Mouse (Mus musculus) thymus, postnatal 4 days (tissue): ENCODE measurements around the gene Oca2.

ENCODE experiments used
- DNase-seq: peaks from one replicate; pipeline ENCODE4 v3.0.0; 2021

Oca2 gene

DNA sequence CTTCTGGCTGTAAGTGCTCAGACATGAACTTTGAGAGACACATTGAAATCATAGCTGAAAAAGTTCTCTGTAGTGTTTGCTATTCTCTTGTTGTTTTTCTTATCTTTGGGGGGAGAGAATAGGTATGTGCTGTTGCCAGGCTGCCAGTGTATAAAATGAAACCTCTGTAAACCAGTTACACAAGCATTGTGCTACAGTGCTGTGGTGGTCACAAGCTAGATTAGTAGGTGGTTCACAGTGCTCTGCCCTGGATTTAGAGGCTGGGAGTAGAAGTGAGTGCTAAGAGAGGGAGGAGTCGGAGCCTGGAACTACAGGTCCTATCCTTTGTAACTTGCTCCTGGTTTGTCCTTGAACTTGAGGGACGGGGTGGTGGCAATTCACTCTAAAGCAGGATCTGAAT, 148.7 kb downstream of the Oca2 start:
- DNase-seq = no peak

DNA sequence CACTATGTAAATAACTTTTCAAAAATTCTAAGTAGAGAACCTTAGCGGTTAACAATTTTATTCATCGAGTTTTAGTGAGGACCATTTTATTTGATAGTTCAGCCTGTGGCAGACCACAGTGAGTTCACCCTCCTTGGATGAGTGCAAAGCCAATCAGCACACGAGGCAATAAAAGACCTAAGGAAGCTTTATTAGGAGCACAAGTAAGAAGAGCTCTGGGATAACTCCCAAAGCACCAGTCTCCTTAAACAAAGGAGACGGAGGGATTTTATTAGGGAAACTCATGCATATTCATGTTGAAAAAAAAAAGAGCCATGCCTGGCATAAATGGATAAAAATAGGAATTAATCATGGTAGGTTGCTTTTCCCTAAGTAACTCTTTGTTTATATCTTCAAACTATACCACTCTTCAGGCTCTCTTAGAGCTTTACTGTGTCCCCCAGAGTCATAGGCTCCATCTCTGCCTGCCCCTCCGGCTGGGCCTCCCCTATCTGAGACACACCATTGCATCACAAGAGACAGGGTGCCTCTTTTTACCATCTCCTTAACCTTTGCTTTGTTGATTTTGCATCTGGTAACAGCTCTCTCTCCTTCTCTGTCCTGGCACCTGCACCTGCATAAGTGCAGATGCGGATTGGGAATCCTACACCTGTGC, 178.7 kb downstream of the Oca2 start:
- no peak for DNase-seq

DNA sequence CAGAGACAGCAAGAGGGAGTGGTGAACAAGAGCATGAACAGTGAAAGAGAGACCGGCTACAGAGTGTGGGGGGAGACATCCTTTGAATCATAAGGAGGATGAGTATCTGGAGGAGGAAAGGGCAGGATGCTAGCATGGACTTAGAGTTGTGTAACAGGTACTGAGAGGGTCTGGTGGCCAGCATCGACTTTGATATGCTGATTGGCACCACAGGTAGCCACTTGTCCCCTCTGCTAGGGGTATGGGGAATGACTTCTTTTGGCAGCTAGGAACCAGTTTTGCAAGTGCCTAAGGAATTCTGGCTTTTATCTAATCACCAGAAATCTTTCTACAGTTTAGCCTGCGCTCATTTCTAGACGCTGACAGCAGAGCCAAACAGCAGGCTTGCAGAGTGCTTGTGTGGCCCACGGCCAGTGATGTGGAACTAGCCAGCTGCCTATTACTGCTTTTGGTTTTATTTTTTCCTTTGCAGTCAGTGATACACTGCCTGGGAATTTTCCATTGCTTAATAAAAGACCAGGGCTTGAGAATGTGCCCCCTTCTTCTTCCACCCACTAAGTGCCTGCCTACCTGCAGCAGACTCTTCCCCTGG, 179.8 kb downstream of the Oca2 start:
- no peak for DNase-seq

DNA sequence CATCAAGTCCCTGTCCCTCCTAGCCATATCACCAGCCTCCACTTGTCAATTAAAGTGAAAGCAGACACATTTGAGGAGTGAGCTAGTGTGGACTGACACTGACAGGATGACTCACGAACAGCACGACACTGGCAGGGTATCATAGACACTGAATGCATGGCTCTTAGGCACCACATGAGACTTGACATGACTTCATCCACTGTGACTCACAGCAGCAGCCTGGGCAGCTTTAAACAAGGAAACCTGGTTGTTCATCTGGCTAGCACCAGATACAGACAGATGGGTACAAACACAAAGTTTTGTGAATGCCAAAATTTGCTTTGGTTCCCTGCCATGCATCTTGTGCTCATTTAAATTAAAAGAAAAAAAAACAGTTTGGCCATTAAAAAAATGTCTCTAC, 182.4 kb downstream of the Oca2 start:
- DNase-seq = no peak

DNA sequence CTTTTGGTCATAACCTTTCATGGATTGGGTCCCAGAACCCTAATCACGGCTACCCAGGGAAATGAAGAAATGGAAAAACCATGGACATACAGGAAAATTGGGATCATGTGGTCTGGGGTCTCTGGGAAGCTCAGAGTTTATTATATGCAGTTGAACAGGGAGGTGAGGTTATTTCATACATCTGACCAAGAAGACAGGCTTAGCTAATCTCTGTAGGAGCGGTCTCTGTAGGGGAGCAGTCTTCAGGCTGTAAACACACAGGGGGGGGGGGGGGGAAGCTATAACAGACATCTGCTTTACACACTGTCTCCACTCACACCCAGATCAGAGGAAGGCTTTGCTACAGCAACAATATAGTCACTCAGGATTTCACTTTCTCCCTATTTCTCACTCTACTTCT, 184.0 kb downstream of the Oca2 start:
- no peak for DNase-seq

DNA sequence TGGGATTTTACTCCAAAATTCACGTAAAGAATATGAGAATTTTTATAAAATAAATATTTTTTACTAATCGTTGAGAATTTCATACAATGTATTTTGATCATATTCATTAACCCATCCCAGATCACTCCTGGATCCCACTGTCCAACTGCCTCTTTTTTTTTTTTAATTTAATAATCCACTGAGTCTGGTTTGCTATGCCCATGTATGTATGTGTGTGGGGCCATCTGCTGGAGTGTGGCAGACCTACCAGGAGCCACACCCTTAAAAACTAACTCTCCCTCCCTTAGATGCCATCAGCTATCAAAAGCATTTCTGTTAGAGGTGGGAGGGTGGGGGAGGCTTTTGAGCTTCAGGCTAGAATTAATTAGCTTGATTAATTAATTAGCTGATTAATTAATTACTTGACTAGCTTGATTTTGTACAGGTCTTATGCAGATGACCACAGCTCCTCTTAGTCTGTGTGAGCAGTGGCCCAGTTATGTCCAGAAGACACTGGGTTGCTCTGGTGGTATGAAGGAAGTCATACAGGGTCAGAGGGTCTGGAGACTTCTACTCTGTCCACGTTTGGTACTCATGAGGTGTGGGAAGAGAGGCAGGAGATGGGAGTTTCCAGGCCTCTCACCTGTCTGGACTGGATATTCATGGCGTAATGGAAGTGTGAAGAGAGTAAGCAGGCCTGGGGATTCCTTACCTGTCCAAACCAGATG, 221.4 kb downstream of the Oca2 start:
- no peak for DNase-seq

DNA sequence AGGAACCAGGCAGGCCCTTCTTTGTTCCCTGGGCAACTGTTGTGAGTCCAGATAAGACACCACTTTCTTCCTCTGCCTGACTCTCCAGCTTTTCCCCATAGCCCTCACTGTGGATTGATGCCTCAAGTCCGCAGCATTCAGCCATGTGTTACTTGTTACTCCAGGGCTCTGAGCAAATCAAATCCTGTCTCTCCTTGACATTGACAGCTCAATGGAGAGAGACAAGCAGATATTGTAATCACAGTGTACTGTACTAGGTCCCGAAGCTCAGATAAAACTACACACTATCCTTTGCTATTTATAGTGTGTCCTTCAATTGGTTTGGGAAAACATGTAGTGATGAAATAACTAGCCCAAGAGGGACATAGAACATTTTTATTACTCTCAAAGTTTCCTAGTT, 258.7 kb downstream of the Oca2 start:
- DNase-seq = no peak

DNA sequence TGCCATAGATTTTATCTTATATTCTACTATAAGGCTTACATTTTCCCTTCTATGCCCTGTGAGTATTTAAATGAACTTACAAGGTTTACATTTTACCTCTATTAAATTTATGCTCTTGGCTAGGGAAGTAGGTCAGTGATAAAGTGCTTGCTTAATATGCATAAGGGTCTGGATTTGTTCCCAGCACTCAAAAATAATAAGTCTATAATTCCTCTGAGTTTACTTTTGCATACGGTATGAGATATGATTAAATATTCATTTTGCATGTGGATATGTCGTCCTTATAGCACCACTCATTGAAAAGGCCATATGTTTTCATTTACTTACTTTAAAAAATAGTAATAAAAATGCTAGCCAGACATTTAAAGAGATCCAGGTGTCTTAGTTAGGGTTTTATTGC, 259.8 kb downstream of the Oca2 start:
- DNase-seq = no peak

DNA sequence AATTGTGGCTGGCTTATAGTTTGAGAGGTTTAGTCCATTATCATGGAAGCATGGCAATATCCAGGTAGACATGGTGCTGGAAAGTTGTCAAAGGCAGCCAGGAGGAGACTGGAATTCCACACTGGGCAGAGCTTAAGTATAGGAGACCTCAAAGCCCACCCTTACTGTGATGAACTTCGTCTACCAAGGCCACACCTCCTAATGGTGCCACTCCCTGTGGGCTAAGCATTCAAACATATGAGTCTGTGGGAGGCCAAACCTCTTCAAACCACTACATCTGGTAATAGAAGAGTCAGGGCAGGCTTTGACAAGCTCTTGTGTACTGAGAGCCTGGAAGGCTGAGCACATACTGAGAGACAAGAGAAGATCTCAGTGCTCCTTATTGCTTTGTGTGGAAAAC, 260.2 kb downstream of the Oca2 start:
- DNase-seq = no peak

DNA sequence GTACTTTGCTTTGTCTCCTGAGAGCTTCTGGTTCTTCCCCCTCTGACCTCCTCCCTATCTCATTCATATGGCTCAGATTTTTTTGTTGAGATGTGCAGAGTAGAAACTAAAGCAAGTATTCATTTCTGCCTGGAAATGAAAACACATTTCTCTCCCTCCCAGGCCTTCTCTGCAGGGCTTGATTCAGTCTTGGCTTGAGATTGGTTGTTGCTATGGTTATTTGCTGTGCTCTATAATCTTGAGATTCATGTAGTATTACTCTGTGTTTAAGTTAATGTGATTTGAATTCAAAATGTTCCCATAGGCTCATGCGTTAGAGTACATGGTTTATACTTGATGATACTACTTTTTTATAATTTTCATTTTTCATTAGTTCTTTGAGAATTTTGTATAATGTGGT, 260.9 kb downstream of the Oca2 start:
- DNase-seq = no peak

DNA sequence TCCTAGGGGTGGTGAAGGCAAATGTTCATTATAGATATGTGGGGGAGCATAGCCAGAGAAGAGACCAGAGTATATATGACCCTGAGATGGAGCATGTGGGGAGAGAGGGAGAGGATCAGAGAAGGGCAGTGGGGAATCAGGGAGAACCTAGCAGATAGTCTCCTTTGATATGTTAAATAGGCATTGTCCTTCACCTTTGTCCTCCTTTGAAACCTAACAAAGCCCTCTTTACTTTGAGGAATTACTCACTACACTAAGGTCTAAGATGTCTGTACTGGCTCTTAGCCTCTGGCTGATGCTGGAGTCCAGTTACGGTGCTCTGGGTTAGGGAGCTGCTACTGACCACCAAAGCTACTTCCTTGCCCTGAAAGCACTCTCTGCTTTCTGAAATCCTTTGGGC, 279.0 kb downstream of the Oca2 start:
- no peak for DNase-seq

DNA sequence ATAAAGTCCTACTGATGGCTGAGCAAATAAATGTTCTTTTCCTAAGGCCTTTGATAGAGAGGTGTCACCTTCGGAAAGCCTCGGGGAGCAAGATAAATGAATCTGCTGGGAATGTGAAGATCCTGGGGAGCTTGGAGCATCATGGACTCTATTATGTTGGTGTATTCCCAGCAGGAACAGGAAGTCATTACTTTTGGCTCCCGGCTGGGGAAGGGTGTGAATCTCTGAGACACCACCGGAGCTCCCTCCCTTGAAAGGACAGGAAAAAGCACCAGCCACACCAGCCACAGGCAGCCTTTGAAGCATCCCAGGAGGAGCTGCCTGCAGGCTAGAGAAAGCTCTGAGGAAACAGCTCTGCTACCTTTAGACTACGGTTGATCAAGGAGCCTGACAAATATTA, 280.2 kb downstream of the Oca2 start:
- no peak for DNase-seq

DNA sequence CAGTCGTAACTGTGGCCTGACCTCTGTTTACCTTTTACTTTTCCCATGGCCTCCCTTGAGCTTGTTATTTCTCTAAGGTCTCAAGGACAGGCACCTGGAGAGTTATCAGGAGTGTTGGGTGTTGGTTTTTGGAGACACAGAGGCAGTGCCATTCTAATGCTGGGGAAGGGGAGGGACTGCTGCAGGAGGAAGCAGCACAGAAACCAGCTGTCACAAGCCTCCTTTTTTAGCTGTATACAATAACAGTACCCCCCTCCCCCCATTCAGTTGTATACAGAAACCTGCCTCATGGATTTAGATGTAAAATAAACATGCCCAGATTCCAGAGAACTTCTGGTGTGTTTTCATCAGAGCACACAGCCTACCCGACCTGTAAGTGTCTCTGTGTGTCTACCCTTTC, 295.3 kb downstream of the Oca2 start:
- no peak for DNase-seq

DNA sequence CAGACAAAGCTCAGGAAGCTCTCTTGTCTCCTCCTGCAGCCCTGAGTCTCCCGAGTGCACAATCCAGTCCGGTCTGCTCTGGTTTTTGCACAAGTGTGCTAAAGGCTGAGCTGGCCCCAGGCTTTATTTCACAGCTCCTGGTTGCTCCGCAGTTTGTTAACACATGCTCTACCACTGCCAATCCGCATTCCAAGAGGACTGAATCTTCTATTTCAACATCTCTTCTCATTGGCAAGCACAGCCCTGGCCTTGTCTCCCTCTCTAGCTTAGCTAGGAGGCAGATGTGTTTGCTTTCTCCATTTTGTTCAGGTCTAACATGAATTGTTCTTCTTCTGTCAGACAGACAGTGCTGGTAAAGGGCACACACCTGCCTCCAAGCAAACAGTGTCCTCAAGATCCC, 309.7 kb downstream of the Oca2 start:
- DNase-seq = no peak

DNA sequence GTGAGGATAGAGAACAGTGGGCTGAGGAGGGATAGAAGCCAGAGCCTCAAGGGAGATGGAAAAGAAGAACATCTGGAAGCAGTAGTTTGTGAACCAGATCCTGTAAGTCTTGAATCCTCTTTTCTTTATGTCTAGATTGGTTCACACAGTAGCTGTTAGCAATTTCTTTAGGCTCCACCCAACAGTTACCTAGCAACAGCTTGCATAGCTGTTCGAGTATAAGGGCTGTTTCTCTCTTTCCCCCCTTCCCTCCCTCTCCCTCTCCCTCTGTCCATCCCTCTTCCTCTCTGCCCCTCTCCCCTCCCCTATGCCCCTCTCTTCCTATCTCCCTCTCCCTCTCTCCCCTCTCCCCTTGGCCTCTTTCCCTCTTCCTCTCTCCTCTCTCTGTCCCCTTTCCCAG, 312.2 kb downstream of the Oca2 start:
- no peak for DNase-seq
